Mouse (Mus musculus) neutrophil, adult 5-6 weeks (primary cell): ENCODE measurements around the gene Dzip3. TPM values are rescaled to one million over a fixed set of nuclear protein-coding genes. Genes with fewer than 3 reads are reported as not detected.

ENCODE experiments used
- ATAC-seq: fragments of 151-379, 151-347 bp; 2 replicates; pipeline ENCODE4 v1.8.0; 2017; ENCODE audit warnings: mild to moderate bottlenecking, moderate TSS enrichment; ENCODE audit not compliant: insufficient number of reproducible peaks, poor library complexity, low FRiP score, severe bottlenecking; ENCODE audit errors: extremely low read depth
- total RNA-seq: library from RNA; stranded (forward); fragments of 200-1000 nt; gene quantifications from 2 replicates; pipeline ENCODE4 v1.2.3, GENCODE M21; 2017

Dzip3 gene
- total RNA-seq, 1 experiment from 2014 or later, result 16.6 TPM

DNA sequence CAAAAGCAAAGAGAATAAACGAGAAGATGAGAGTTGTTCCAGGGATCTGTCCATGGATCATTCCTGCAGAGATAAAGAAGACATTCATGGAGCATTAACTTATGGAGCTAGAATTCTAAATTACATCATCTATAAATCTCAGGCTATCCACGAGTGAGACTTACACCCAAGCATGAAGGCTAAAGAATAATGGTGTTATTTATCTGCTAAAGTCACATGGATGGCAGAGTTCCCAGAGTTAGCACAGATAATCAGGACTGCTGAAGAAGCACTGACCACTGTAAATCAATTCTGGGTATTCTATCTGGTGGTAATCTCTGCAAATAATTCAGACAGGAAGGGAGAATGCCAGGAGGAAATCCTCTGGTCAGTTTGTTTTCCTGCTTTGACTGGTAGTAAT, 103.2 kb downstream of the Dzip3 start:
- ATAC-seq, result no peak

Other genes starting within 250 kb of the Dzip3 start
- 6.5 and 9.4 TPM in 2 replicates for gene Trat1, start 222.1 kb downstream of the Dzip3 start, total RNA-seq
- gene Retnlb, start 177.3 kb downstream of the Dzip3 start, total RNA-seq, result 0.93 TPM in 1 of 2 replicates, not detected in the other
- not detected in 2 replicates for gene Retnla, start 151.6 kb downstream of the Dzip3 start, total RNA-seq
- 1,046 and 1,151 TPM in 2 replicates for gene Retnlg, start 121.5 kb downstream of the Dzip3 start, total RNA-seq
- 2.2 and 6.3 TPM in 2 replicates for gene Cip2a, start within 50 bp of the Dzip3 start, total RNA-seq
- gene Myh15, start 63.3 kb upstream of the Dzip3 start, total RNA-seq, result not detected in 2 replicates